In the genomic region with DNA sequence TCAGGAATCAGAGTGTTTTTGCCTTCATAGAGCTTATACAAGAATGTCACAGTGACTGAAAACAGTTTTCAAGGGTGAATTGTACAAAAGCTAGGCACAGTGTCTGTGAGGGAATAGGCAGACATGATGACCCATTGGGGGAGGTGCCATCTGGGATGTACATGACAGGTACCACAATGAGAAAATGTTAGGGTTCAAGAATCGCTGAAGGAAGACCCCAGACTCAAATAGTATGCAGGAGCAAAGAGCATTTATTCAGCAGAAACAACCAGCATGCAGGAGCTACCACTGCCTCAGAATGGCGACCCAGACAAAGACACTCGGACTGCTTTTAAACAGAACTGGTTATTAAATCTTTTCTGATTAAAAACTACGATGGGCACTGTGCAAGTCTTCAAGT, we compare ENCODE assay signal across 24 mouse cellular contexts. TPM values are rescaled to one million over a fixed set of nuclear protein-coding genes. Genes with fewer than 3 reads are reported as not detected.
DNase-seq lines count a peak whose midpoint lies in the region; TF ChIP-seq lines count a peak whose summit lies in the region.
"Had no signal": no experiment of that assay in that cellular context is flagged by ENCODE, and none has a peak within 500 bp of the region (broad histone marks: within the 10 kb centered on the region; RNA-seq: fewer than 3 reads in every experiment).

No protein-coding gene starts in this region.

- H3K4me1 ChIP-seq in heart, embryonic 10.5 days = no peaks in the 10 kb centered on the region
- H3K4me1 ChIP-seq in bone marrow, adult 2 months (ENCODE audit: control insufficient read depth, insufficient read depth, low read length) = peaks cover 3% of the 10 kb centered on the region
- peaks cover 74% of the 10 kb centered on the region for H3K4me1 ChIP-seq in bone marrow macrophage, adult 2 months (ENCODE audit: control insufficient read depth, insufficient read depth, low read length)
- H3K4me1 ChIP-seq: embryonic facial prominence, embryonic 13.5 days; embryonic facial prominence, embryonic 15.5 days; forebrain, embryonic 10.5 days; forebrain, embryonic 12.5 days had no signal

- TF ChIP-seq CTCF in bone marrow, adult 2 months (IDR thresholded peaks at IDR 0.05; ENCODE audit: control insufficient read depth, insufficient read depth, low read length) = no peak
- no peak for TF ChIP-seq CTCF in bone marrow macrophage, adult 2 months (IDR thresholded peaks at IDR 0.05; ENCODE audit: low read depth, low read length)

- no peak for TF ChIP-seq POLR2A in bone marrow, adult 2 months (IDR thresholded peaks at IDR 0.05; ENCODE audit: borderline replicate concordance, control insufficient read depth, low read depth, low read length)
- TF ChIP-seq POLR2A in bone marrow macrophage, adult 2 months (IDR thresholded peaks at IDR 0.05; ENCODE audit: borderline replicate concordance, low read depth, low read length) = no peak

- H3K27ac ChIP-seq in heart, embryonic 10.5 days = no peak overlapping the region
- peak overlapping the region; percentile 71; the same call in 1 of the 2 replicates for H3K27ac ChIP-seq in bone marrow, adult 2 months (ENCODE audit: control insufficient read depth, insufficient read depth, low read depth, low read length, poor library complexity)
- H3K27ac ChIP-seq in bone marrow macrophage, adult 2 months (ENCODE audit: insufficient read depth, low read depth, low read length) = peak overlapping the region; percentile 3; the same call in 1 of the 2 replicates
- H3K27ac ChIP-seq: embryonic facial prominence, embryonic 13.5 days; embryonic facial prominence, embryonic 15.5 days; forebrain, embryonic 10.5 days; forebrain, embryonic 12.5 days had no signal

- peaks cover 17% of the 10 kb centered on the region for H3K27me3 ChIP-seq in heart, embryonic 10.5 days (ENCODE audit: insufficient read depth, poor library complexity, severe bottlenecking)
- H3K27me3 ChIP-seq: embryonic facial prominence, embryonic 13.5 days; embryonic facial prominence, embryonic 15.5 days; forebrain, embryonic 12.5 days had no signal

- no peaks in the 10 kb centered on the region for H3K36me3 ChIP-seq in heart, embryonic 10.5 days
- H3K36me3 ChIP-seq: embryonic facial prominence, embryonic 13.5 days; embryonic facial prominence, embryonic 15.5 days; forebrain, embryonic 10.5 days; forebrain, embryonic 12.5 days had no signal

- WGBS in heart, embryonic 10.5 days = 87% methylated on average over 4 of the region's 4 CpGs
- 85% methylated on average over 4 of the region's 4 CpGs for WGBS in bone marrow, adult 2 months

- H3K4me3 ChIP-seq in heart, embryonic 10.5 days = no peak overlapping the region
- H3K4me3 ChIP-seq in bone marrow, adult 2 months (replicated peaks; ENCODE audit: control insufficient read depth, low read depth, low read length) = peak overlapping the region; percentile 30
- no peak overlapping the region for H3K4me3 ChIP-seq in bone marrow macrophage, adult 2 months (ENCODE audit: insufficient read depth, low read length)
- H3K4me3 ChIP-seq: embryonic facial prominence, embryonic 13.5 days; embryonic facial prominence, embryonic 15.5 days; erythroblast, embryonic 14.5 days; forebrain, embryonic 10.5 days; forebrain, embryonic 12.5 days had no signal

- no peaks in the 10 kb centered on the region for H3K9me3 ChIP-seq in heart, embryonic 10.5 days
- H3K9me3 ChIP-seq: embryonic facial prominence, embryonic 13.5 days; embryonic facial prominence, embryonic 15.5 days; forebrain, embryonic 10.5 days; forebrain, embryonic 12.5 days had no signal

- DNase-seq in heart, embryonic 10.5 days (ENCODE audit: low spot score) = peak; percentile 55
- DNase-seq in heart, adult 9 months (ENCODE audit: low spot score in 2 of 2) = no peak
- no peak for DNase-seq in spleen, adult 18-20 months
- DNase-seq: adrenal gland, adult 2 months; adrenal gland, postnatal 10 days; adrenal gland, postnatal 25 days; cerebellum, adult 11 months; cerebellum, adult 18-20 months; cerebellum, adult 8-10 months; cerebellum, adult 9-11 months; cerebellum, postnatal 14 days; cerebellum, postnatal 36 days; embryo, embryonic 11 days had no signal

RNA-seq across cellular contexts. Expression of gene Lyz1, which starts 6.4 kb away (rescaled TPM):
- 2.3 and 11.4 TPM in 2 replicates for polyA plus RNA-seq in heart, embryonic 10.5 days (2016; fragmentation: Nextera tagmentation; extraction: Ambion mirVana)
- polyA plus RNA-seq in bone marrow, adult 2 months (2011; ENCODE audit: insufficient read depth, insufficient read length, low replicate concordance, missing spikeins) = 5.6 TPM in 1 of 2 replicates, not detected in the other
- polyA plus RNA-seq in bone marrow macrophage, adult 2 months (2012; ENCODE audit: insufficient read depth, insufficient read length, missing spikeins) = 90.7 and 94.4 TPM in 2 replicates
- polyA plus RNA-seq: C2C12; embryonic facial prominence, embryonic 11.5 days; embryonic facial prominence, embryonic 13.5 days; erythroblast, embryonic 14.5 days; forebrain, embryonic 10.5 days; forebrain, embryonic 12.5 days; forebrain, embryonic 14.5 days; forebrain, embryonic 16.5 days had no signal

RNA-seq across cellular contexts. Expression of gene Lyz2, which starts 17.0 kb away (rescaled TPM):
- 26.2 and 60.7 TPM in 2 replicates for polyA plus RNA-seq in heart, embryonic 10.5 days (2016; fragmentation: Nextera tagmentation; extraction: Ambion mirVana)
- 276 and 1,158 TPM in 2 replicates for polyA plus RNA-seq in bone marrow, adult 2 months (2011; ENCODE audit: insufficient read depth, insufficient read length, low replicate concordance, missing spikeins)
- 36,853 and 37,625 TPM in 2 replicates for polyA plus RNA-seq in bone marrow macrophage, adult 2 months (2012; ENCODE audit: insufficient read depth, insufficient read length, missing spikeins)
